Mouse (Mus musculus) limb, embryonic 10.5 days (tissue): ENCODE results near the gene Ubiad1. TPM values are rescaled to one million over a fixed set of nuclear protein-coding genes. Genes with fewer than 3 reads are reported as not detected.

Source experiments
- DNase-seq: peaks from one replicate; pipeline ENCODE4 v3.0.0-alpha.2; 2017; ENCODE audit warnings: low spot score
- H3K27ac ChIP-seq: fragments of 300-500 bp; sonication (generic); 2 replicates; pipeline ENCODE4 v1.5.1; 2016; ENCODE audit warnings: mild to moderate bottlenecking
- H3K27me3 ChIP-seq: fragments of 300-500 bp; sonication (generic); 2 replicates; pipeline ENCODE4 v1.6.1; 2016; ENCODE audit warnings: low read depth, mild to moderate bottlenecking; ENCODE audit not compliant: poor library complexity, severe bottlenecking
- H3K36me3 ChIP-seq: fragments of 300-500 bp; sonication (generic); 2 replicates; pipeline ENCODE4 v1.6.1; 2016; ENCODE audit warnings: mild to moderate bottlenecking, moderate library complexity
- H3K4me1 ChIP-seq: fragments of 300-500 bp; sonication (generic); 2 replicates; pipeline ENCODE4 v1.6.1; 2016
- H3K4me3 ChIP-seq: fragments of 300-500 bp; sonication (generic); 2 replicates; pipeline ENCODE4 v1.5.1; 2016; ENCODE audit warnings: mild to moderate bottlenecking, moderate library complexity
- H3K9me3 ChIP-seq: fragments of 300-500 bp; sonication (generic); replicated peaks from 2 replicates; pipeline ENCODE4 v1.6.1; 2016; ENCODE audit warnings: mild to moderate bottlenecking
- WGBS: fragments of 180-500 bp; shearing (Covaris S2); methylation state at CpG from one replicate; pipeline ENCODE4 v1.1.7; 2016; 5-methylcytosine and 5-hydroxymethylcytosine counted together
- polyA plus RNA-seq: library from polyadenylated mRNA; unstranded; fragments of >200 nt; fragmentation: Nextera tagmentation; extraction: Ambion mirVana; gene quantifications from 2 replicates; pipeline ENCODE4 v1.2.1, GENCODE M21; 2016

Ubiad1 gene
- polyA plus RNA-seq, 1 experiment from 2014 or later = 25.9 TPM

DNA sequence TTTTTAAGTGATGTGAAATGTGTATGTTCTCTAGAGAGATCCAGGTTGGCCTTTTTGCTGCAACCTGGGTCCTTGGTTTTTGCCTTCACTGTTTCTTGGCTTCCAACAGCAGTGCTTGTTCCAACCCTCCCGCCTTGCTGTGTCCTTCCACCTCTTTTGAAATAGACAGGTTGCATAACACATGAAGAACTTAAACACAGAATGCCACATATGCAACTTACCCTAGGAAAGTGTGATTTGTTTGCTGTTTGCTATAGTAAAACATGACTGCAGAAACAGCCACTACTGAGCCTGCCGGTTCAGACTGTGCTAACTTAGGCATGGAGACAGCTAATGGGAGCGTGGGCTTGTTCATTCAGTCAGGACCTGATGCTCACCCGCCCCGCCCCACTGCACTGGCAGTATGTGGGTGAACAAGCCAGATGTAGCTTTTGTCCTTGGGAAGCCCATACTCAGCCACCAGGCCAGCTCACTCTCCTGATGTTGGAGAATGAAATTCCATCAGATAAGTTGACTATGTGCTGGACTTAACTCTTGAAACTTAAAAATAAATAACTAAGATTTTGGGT is 22.0 kb upstream of the Ubiad1 start:
- Histone ChIP-seq H3K4me1 (peaks cover 17% of the 10 kb centered on the region), H3K9me3 (no peaks in the 10 kb centered on the region), H3K27ac (no peak overlapping the region), H3K4me3 (no peak overlapping the region), H3K27me3 (no peaks in the 10 kb centered on the region), H3K36me3 (peaks cover 98% of the 10 kb centered on the region)
- no peak for DNase-seq
- 96% methylated on average over 5 of the region's 5 CpGs for WGBS

DNA sequence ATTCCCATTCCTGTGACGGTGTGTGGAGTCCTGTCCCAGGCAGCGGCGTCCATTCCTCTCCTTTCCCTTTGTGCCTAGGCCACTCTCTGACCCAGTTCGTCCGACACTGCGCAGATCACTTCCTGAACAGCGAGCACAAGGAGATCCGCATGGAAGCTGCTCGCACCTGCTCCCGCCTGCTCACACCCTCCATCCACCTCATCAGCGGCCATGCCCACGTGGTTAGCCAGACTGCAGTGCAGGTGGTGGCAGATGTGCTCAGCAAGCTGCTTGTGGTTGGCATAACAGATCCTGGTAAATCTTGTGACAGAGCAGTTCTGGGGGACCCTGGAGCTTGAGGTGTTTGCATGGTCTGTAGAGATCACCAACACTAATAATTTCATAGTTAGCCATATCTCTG is 20.3 kb upstream of the Ubiad1 start:
- no peak for DNase-seq

DNA sequence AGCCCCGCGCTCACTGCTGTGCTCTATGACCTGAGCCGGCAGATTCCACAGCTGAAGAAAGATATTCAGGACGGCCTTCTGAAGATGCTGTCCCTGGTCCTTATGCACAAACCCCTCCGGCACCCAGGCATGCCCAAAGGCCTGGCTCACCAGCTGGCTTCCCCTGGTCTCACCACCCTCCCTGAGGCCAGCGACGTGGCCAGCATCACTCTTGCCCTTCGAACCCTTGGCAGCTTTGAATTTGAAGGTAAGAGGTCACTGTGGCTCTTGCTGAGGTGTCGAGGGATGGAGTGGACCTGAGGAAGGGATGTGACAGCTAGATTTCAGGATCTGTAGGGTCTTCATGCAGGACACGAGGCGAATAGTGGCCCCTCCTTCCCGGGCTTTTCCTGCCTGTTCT is 19.7 kb upstream of the Ubiad1 start:
- WGBS = 90% methylated on average over 12 of the region's 12 CpGs
- Histone ChIP-seq H3K4me3 (no peak overlapping the region), H3K9me3 (no peaks in the 10 kb centered on the region), H3K27me3 (no peaks in the 10 kb centered on the region), H3K27ac (no peak overlapping the region), H3K4me1 (no peaks in the 10 kb centered on the region), H3K36me3 (peaks cover 99% of the 10 kb centered on the region)
- DNase-seq = no peak

More for the DNA sequence above, 20.3 kb upstream of the Ubiad1 start:
- H3K27ac ChIP-seq = no peak overlapping the region
- H3K4me1 ChIP-seq = no peaks in the 10 kb centered on the region
- 96% methylated on average over 12 of the region's 12 CpGs for WGBS
- no peaks in the 10 kb centered on the region for H3K9me3 ChIP-seq
- H3K4me3 ChIP-seq = no peak overlapping the region
- H3K27me3 ChIP-seq = no peaks in the 10 kb centered on the region
- peaks cover 99% of the 10 kb centered on the region for H3K36me3 ChIP-seq

DNA sequence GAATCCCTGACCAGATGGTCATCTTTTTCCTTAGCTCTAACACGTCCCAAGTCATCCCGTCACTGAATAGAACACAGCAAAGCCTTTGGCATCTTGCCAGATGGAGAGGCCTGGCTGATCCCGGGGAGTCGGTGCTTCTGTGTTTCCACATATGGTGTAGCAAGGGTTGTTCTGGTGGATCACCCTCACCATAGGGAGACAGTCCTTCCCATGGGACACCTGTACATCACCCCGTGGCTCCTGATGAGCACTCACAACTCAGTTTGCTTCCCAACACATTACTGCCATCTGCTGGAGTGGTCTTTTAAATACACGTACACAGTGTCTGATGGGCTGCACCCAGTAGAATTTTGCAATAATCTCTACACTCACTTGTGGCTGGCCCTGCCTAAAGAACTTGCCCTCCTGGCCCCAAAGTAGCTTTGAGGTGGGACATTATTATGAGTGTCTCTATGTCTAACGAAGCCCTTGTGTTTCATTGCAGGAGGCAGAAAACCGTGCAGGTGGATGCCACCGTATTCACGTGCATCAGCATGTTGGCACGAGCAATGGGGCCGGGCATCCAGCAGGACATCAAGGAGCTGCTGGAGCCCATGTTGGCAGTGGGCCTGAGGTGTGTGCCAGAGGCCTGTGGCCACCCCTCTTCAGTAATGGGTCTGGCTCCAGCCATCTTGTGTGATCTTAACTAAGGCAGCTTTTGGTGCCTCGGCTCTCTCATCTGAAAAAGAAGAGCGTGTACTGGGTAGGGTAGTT is 18.8 kb upstream of the Ubiad1 start:
- no peak overlapping the region for H3K27ac ChIP-seq
- DNase-seq = no peak
- no peaks in the 10 kb centered on the region for H3K27me3 ChIP-seq
- no peak overlapping the region for H3K4me3 ChIP-seq
- H3K36me3 ChIP-seq = peaks cover 99% of the 10 kb centered on the region
- no peaks in the 10 kb centered on the region for H3K4me1 ChIP-seq
- H3K9me3 ChIP-seq = no peaks in the 10 kb centered on the region
- WGBS = 91% methylated on average over 14 of the region's 14 CpGs

DNA sequence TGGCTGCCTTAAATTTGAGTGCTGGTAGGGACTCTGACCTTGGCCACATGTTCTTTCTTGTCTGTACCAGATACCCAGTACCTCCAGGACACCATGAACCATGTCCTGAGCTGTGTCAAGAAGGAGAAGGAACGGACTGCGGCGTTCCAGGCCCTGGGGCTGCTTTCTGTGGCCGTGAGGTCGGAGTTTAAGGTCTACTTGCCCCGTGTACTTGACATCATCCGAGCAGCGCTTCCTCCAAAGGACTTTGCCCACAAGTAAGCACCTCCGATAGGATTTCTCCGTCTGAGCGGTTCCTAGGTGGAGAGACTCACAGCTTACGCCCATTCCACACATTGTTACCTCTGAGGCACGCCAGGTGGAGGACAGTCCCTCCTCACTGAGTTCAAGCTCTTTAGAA is 18.1 kb upstream of the Ubiad1 start:
- Histone ChIP-seq H3K27me3 (no peaks in the 10 kb centered on the region), H3K4me1 (no peaks in the 10 kb centered on the region), H3K9me3 (no peaks in the 10 kb centered on the region), H3K27ac (no peak overlapping the region), H3K4me3 (no peak overlapping the region), H3K36me3 (peaks cover 99% of the 10 kb centered on the region)
- DNase-seq = no peak
- WGBS = 96% methylated on average over 13 of the region's 13 CpGs

DNA sequence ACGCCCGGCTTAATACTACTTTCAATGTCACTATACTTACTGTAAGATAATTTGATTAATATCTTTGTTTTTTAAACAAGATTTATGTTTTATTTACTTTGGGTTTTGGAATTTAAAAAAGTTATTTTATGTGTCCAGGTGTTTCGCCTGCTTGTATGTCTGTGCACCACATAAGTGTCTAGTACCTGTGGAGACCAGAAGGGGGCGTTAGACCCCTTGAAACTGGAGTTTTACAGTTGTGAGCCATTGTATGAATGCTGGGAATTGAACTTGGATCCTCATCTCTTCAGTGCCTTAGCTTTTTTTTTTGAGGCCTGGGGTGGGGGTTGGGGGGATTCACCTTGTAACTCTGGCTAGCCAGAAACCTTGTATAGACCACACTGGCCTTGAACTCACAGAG is 17.2 kb upstream of the Ubiad1 start:
- Histone ChIP-seq H3K4me1 (no peaks in the 10 kb centered on the region), H3K4me3 (no peak overlapping the region), H3K36me3 (peaks cover 100% of the 10 kb centered on the region), H3K27ac (no peak overlapping the region), H3K9me3 (no peaks in the 10 kb centered on the region), H3K27me3 (no peaks in the 10 kb centered on the region)
- WGBS = 81% methylated on average over 4 of the region's 4 CpGs
- DNase-seq = no peak

DNA sequence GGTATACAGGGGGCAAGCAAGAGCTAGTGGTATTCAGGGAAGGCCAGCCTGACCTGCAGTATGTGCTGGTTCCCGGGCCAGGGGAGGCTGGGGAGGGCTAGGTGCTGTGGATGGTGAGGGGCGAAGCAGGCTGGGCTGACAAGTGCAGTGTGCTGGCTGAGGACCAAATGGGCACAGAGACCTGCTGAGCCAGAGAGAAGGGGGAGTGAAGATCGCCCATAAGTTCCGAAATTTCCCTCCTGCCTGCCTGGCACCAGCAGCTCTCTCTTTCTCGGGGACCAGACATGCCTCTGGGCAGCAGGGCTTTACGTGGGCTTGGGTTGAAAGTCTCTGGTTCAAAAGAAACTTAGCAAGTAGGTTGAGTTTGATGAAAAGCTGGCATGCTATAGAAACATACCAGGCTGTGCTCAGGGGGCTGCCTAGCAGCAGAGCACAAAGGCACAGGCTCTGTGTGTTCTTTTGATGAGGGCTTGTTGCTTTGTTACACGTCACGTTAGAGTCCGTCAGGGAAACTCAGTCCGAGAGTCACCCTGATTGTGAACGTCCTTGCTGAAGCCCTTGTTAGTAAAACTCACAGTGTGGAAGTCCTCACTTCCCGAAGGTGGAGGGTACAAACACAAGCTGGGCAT is 16.2 kb upstream of the Ubiad1 start:
- H3K27me3 ChIP-seq = no peaks in the 10 kb centered on the region
- H3K27ac ChIP-seq = no peak overlapping the region
- DNase-seq = no peak
- 90% methylated on average over 12 of the region's 12 CpGs for WGBS
- H3K36me3 ChIP-seq = peaks cover 100% of the 10 kb centered on the region
- H3K4me3 ChIP-seq = no peak overlapping the region
- H3K4me1 ChIP-seq = no peaks in the 10 kb centered on the region
- H3K9me3 ChIP-seq = no peaks in the 10 kb centered on the region

DNA sequence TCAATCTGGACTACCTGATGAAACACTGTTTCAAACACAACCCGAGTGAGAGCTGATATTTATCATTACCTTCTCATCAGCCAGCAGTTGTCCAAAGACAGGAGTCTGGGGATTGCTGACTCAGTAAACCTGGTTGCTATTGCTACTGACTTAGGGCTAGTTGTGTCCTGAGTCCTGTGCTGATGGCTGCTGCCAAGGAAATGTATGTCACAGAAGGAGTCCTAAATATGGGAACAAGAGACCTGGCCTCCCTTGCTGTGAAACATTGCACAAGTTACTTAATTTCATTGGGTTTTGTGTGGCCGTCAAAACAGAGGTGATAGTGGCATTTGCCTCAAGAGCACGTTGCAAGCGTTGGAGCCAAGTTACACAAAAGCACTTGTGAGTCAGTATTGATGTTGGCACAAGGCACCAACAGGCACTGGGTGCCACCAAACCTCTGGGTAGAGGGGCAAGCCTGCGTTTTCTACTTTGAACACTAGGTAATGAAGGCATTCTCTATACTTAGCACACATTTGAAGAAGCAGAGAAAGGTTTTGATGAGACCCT is 11.0 kb upstream of the Ubiad1 start:
- H3K9me3 ChIP-seq = no peaks in the 10 kb centered on the region
- H3K36me3 ChIP-seq = peaks cover 86% of the 10 kb centered on the region
- H3K4me3 ChIP-seq = no peak overlapping the region
- WGBS = 93% methylated on average over 5 of the region's 5 CpGs
- no peaks in the 10 kb centered on the region for H3K27me3 ChIP-seq
- no peak overlapping the region for H3K27ac ChIP-seq
- H3K4me1 ChIP-seq = no peaks in the 10 kb centered on the region
- DNase-seq = no peak

DNA sequence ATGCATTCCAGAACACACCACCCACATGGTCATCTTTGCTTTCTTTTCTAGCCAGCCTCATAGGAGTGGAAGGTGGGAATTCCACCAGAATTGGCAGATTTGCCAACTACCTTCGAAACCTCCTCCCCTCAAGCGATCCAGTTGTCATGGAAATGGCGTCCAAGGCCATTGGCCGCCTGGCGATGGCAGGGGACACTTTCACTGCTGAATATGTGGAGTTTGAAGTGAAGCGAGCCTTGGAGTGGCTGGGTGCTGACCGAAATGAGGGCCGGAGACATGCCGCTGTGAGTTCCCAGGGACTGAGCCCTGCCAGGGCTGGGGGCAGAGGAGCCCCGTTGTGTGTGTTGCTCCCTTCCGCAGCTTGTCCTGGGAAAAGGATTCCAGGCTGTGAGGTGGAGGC is 9.1 kb upstream of the Ubiad1 start:
- H3K27ac ChIP-seq = no peak overlapping the region
- H3K4me1 ChIP-seq = peaks cover 10% of the 10 kb centered on the region
- WGBS = 95% methylated on average over 11 of the region's 11 CpGs
- no peak overlapping the region for H3K4me3 ChIP-seq
- H3K9me3 ChIP-seq = no peaks in the 10 kb centered on the region
- H3K27me3 ChIP-seq = no peaks in the 10 kb centered on the region
- H3K36me3 ChIP-seq = peaks cover 68% of the 10 kb centered on the region
- no peak for DNase-seq

DNA sequence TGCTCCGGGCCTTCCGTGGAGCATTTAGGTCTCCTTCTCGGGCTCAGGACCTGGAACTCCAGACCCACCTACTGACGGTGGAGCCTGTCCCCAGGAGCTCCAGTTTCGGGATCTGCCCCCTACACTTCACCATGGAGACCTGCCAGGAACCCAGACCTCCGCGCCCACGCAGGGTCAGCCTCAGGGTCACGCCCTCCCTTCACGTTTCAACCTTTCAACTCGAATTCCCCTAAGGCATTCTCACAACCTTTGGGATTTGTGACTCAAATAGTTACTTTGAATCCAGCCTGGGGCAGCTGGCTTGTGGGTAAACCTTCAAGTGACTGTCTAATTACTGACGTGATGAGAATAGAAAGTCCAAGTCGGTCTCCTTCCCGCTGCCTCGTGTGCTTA is 4.3 kb upstream of the Ubiad1 start:
- H3K27ac ChIP-seq = peak overlapping the region; percentile 86
- H3K36me3 ChIP-seq = peaks cover 19% of the 10 kb centered on the region
- DNase-seq = no peak
- no peaks in the 10 kb centered on the region for H3K9me3 ChIP-seq
- no peaks in the 10 kb centered on the region for H3K27me3 ChIP-seq
- peaks cover 29% of the 10 kb centered on the region for H3K4me1 ChIP-seq
- under 1% methylated on average over 15 of the region's 15 CpGs for WGBS
- H3K4me3 ChIP-seq = peak overlapping the region; percentile 93

DNA sequence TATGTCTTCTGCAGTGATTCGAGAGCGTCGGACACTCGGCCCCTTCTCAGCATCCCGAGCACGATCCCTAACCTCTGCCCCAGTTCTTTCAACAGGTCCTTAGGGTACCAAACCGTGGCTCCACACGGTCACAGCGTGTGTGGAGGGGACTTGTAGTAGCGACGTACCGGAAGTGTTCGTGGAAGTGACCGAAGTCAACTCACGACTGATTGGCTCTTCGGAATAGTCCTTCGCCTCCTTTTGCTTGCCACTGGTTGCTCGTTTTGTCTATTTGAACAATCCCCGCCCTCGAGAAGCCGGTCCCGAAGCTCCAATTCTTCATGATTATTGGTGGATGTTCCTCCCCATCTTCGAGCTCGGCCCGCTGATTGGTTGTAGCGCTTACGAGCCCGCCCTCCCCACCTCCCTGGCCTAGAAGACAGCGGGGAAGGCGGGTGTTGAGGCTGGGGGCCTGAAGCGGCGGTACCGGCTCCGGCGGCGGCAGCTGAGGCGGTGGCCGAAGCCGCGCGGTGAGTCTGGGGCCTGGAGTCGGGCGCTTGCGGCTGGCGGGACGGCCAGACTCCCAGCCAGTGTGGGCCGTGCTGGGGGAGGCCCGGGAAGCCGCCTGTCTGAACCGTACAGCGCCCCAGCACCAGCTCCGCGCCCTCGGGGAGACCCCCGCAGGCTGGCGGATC is 3.7 kb upstream of the Ubiad1 start, which contains the start of gene Mtor:
TSS of gene Mtor (plus strand) at position 433 of the 674 bp plus-strand sequence.
- Histone ChIP-seq H3K4me3 (peak within 1 kb of the TSS; percentile 93), H3K36me3 (peaks cover 14% of the 10 kb centered on the region), H3K9me3 (no peaks in the 10 kb centered on the region), H3K27me3 (no peaks in the 10 kb centered on the region), H3K27ac (peak within 1 kb of the TSS; percentile 86), H3K4me1 (peaks cover 34% of the 10 kb centered on the region)
- peak; percentile 89 for DNase-seq
- WGBS = under 1% methylated on average over 56 of the region's 56 CpGs

DNA sequence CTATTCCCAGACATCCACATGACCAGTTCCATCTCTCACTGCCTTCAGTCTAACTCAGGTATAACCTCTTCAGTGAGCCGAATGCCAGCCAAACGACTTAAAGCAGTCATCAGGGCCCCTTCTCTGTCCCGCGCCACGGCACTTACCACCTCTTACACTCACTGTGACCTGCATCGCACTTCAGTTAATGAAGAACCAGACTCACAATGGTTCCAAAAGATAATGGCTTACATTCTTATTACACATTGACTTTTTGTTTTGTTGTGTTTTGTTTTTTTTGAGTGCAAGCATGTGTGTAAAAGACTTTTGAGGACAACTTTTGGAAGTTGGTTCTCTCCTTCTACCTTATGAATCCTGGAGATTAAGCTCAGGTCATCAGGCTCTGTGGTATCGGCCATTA is 2.0 kb downstream of the Ubiad1 start:
- no peak overlapping the region for H3K4me3 ChIP-seq
- H3K4me1 ChIP-seq = peaks cover 19% of the 10 kb centered on the region
- WGBS = 96% methylated on average over 7 of the region's 7 CpGs
- H3K9me3 ChIP-seq = no peaks in the 10 kb centered on the region
- no peaks in the 10 kb centered on the region for H3K27me3 ChIP-seq
- no peak for DNase-seq
- H3K27ac ChIP-seq = no peak overlapping the region
- H3K36me3 ChIP-seq = peaks cover 25% of the 10 kb centered on the region

DNA sequence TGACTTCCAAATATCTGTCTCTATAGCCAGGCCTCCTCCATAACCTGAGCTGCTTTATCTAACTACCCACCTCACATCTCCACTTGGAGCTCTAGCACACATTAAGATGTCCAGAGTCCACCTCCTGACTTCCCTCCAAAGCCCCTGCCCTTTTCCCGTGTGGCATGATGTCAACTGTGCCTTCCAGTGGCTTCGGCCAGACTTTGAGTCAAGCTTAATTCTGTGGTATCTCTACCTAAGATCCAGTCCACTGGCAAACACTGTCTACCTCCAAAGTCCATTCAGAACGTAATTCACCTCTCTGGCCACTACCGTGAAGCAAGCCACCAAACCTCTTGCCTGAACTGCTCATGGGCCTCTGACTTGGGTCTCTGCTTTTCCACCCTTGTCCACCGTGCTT is 2.6 kb downstream of the Ubiad1 start:
- Histone ChIP-seq H3K27me3 (no peaks in the 10 kb centered on the region), H3K9me3 (no peaks in the 10 kb centered on the region), H3K4me3 (no peak overlapping the region), H3K27ac (no peak overlapping the region), H3K36me3 (peaks cover 25% of the 10 kb centered on the region), H3K4me1 (peaks cover 18% of the 10 kb centered on the region)
- no peak for DNase-seq
- WGBS = 96% methylated on average over 5 of the region's 5 CpGs
